Mouse (Mus musculus): ENCODE measurements around the gene Gm26920.

DNA sequence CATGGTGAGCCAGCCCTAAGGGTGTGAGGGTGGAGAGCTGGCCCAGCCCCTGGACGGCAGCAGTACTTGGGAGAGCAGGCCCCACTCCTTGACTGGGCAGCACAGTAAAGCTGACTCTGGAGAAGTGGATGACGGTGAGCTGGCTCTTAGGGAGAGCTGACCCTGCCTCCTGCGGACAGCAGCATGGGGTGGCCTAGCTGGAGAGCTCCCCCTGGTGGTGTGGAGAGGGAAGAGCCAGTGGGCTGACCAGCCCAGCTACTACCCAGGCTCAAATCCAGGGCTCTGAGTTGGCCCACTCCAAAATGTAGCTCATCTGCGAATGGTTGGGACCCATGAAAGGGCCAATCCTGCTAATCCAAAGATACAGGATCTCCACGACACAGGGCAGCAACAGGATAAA is 25.6 kb downstream of the Gm26920 start:
- TF ChIP-seq TAL1 (IDR thresholded peaks at IDR 0.05; ENCODE audit: low read length) (no peak), GATA1 (IDR thresholded peaks at IDR 0.05; ENCODE audit: low read length) (no peak)
